Mouse (Mus musculus) heart, postnatal 0 days (tissue): ENCODE measurements around the gene Hdgf. TPM values are rescaled to one million over a fixed set of nuclear protein-coding genes. Genes with fewer than 3 reads are reported as not detected.
"Not testable (repeated sequence)": the region's sequence is repeated elsewhere in the genome, so short reads cannot be mapped to it uniquely, and the experiment has no call there.

Source experiments
- ATAC-seq: fragments of 200-750 bp; cut with Nextera tagmentation; 2 replicates; pipeline ENCODE4 v1.8.0; 2017; ENCODE audit warnings: low read depth, moderate number of reproducible peaks, moderate library complexity; ENCODE audit not compliant: insufficient read depth
- DNase-seq: peaks from one replicate; pipeline ENCODE4 v3.0.0-alpha.2; 2016; ENCODE audit warnings: low spot score
- H3K27ac ChIP-seq: fragments of 300-500 bp; sonication (generic); 2 replicates; pipeline ENCODE4 v1.5.1; 2014; ENCODE audit warnings: low read depth, mild to moderate bottlenecking
- H3K27me3 ChIP-seq: fragments of 300-500 bp; sonication (generic); 2 replicates; pipeline ENCODE4 v1.6.1; 2014; ENCODE audit warnings: low read length, mixed read lengths; ENCODE audit not compliant: control insufficient read depth, insufficient read depth
- H3K36me3 ChIP-seq: fragments of 300-500 bp; sonication (generic); replicated peaks from 2 replicates; pipeline ENCODE4 v1.6.1; 2014; ENCODE audit warnings: low read length, mixed read lengths; ENCODE audit not compliant: control insufficient read depth, insufficient read depth
- H3K4me1 ChIP-seq: fragments of 300-500 bp; sonication (generic); 2 replicates; pipeline ENCODE4 v1.6.1; 2014; ENCODE audit warnings: antibody characterized with exemption; ENCODE audit not compliant: control insufficient read depth, insufficient read depth
- H3K4me2 ChIP-seq: fragments of 300-500 bp; sonication (generic); 2 replicates; pipeline ENCODE4 v1.6.1; 2014; ENCODE audit warnings: low read depth, mild to moderate bottlenecking, low read length, moderate library complexity
- H3K4me3 ChIP-seq: fragments of 300-500 bp; sonication (generic); 2 replicates; pipeline ENCODE4 v1.5.1; 2014; ENCODE audit warnings: low read depth, low read length
- H3K9ac ChIP-seq: fragments of 300-500 bp; sonication (generic); replicated peaks from 2 replicates; pipeline ENCODE4 v1.6.1; 2014; ENCODE audit warnings: low read depth, low read length, mixed read lengths
- H3K9me3 ChIP-seq: fragments of 300-500 bp; sonication (generic); replicated peaks from 2 replicates; pipeline ENCODE4 v1.6.1; 2016; ENCODE audit warnings: low read length; ENCODE audit not compliant: control insufficient read depth
- CTCF ChIP-seq: IDR thresholded peaks from 2 replicates; pipeline ENCODE4 v1.5.1; 2016; ENCODE audit warnings: antibody characterized with exemption, control low read depth, low read depth
- EP300 ChIP-seq: IDR thresholded peaks from 2 replicates; pipeline ENCODE4 v1.6.1; 2016; ENCODE audit warnings: antibody characterized with exemption, low read depth
- WGBS: fragments of 180-500 bp; shearing (Covaris S2); extraction: QIAGEN DNeasy Blood & Tissue Kit; methylation state at CpG from one replicate; pipeline ENCODE4 v1.1.7; 2014; 5-methylcytosine and 5-hydroxymethylcytosine counted together
- polyA plus RNA-seq: library from polyadenylated mRNA; unstranded; fragments of >200 nt; fragmentation: Nextera tagmentation; extraction: Ambion mirVana; gene quantifications from 2 replicates; pipeline ENCODE4 v1.2.1, GENCODE M21; 2015
- total RNA-seq: library from RNA; depleted of rRNA; stranded (reverse); fragments of >200 nt; gene quantifications from 2 replicates; pipeline ENCODE4 v1.2.3, GENCODE M21; 2014; ENCODE audit warnings: low replicate concordance; rRNA removed

Hdgf gene
- total RNA-seq (62.1 and 79.7 TPM in 2 replicates), polyA plus RNA-seq (81.0 and 83.8 TPM in 2 replicates)

GRCm38 (mm10) chr3:87905880-87906485 is at the start of gene Hdgf:
Hdgf (plus strand) TSS chr3:87906321.
- H3K9me3 ChIP-seq: no peaks in the 10 kb centered on the region
- H3K36me3 ChIP-seq: no peaks in the 10 kb centered on the region
- ATAC-seq (peak; percentile 94), DNase-seq (peak; percentile 97)
- H3K27me3 ChIP-seq: no peaks in the 10 kb centered on the region
- peak within 1 kb of the TSS; percentile 96 for H3K4me3 ChIP-seq
- H3K4me1 ChIP-seq: peaks cover 31% of the 10 kb centered on the region
- peak within 1 kb of the TSS; percentile 78 for H3K4me2 ChIP-seq
- peak within 1 kb of the TSS; percentile 94 for H3K9ac ChIP-seq
- peak; percentile 48; the same call in 1 of the 2 replicates for TF ChIP-seq EP300
- peak; percentile 30 for TF ChIP-seq CTCF
- peak within 1 kb of the TSS; percentile 96 for H3K27ac ChIP-seq
- WGBS: under 1% methylated on average over 56 of the region's 57 CpGs

GRCm38 (mm10) chr3:87857666-87858065 is 48.5 kb upstream of the Hdgf start:
- TF ChIP-seq CTCF (no peak), EP300 (no peak)
- Histone ChIP-seq H3K4me3 (no peak overlapping the region), H3K4me2 (no peak overlapping the region), H3K27me3 (no peaks in the 10 kb centered on the region), H3K9me3 (no peaks in the 10 kb centered on the region), H3K36me3 (peaks cover 41% of the 10 kb centered on the region), H3K27ac (no peak overlapping the region), H3K9ac (no peak overlapping the region), H3K4me1 (no peaks in the 10 kb centered on the region)
- DNase-seq (no peak), ATAC-seq (no peak)
- 75% methylated on average over 8 of the region's 8 CpGs for WGBS

GRCm38 (mm10) chr3:87859813-87860212 is 46.3 kb upstream of the Hdgf start:
- peak; percentile 83 for TF ChIP-seq CTCF
- no peak for TF ChIP-seq EP300
- Histone ChIP-seq H3K9me3 (no peaks in the 10 kb centered on the region), H3K9ac (no peak overlapping the region), H3K36me3 (peaks cover 55% of the 10 kb centered on the region), H3K4me1 (no peaks in the 10 kb centered on the region), H3K27ac (no peak overlapping the region), H3K27me3 (no peaks in the 10 kb centered on the region), H3K4me2 (no peak overlapping the region), H3K4me3 (no peak overlapping the region)
- 23% methylated on average over 3 of the region's 3 CpGs for WGBS
- ATAC-seq: peak; percentile 27; the same call in 1 of the 2 replicates
- DNase-seq: peak; percentile 69

- H3K4me3 ChIP-seq, H3K27ac ChIP-seq, DNase-seq, H3K4me1 ChIP-seq, H3K9ac ChIP-seq, H3K9me3 ChIP-seq, H3K4me2 ChIP-seq, ATAC-seq, H3K27me3 ChIP-seq: not testable (repeated sequence)
- 87% methylated on average over 4 of the region's 4 CpGs for WGBS
- peaks cover 80% of the 10 kb centered on the region for H3K36me3 ChIP-seq
These were observed 42.0 kb upstream of the Hdgf start for GRCm38 (mm10) chr3:87864111-87864510.

- TF ChIP-seq CTCF (no peak), EP300 (no peak)
- 58% methylated on average over 4 of the region's 4 CpGs for WGBS
- Histone ChIP-seq H3K4me2 (no peak overlapping the region), H3K9ac (no peak overlapping the region), H3K36me3 (peaks cover 23% of the 10 kb centered on the region), H3K4me1 (peaks cover 7% of the 10 kb centered on the region), H3K27me3 (no peaks in the 10 kb centered on the region), H3K9me3 (no peaks in the 10 kb centered on the region), H3K4me3 (no peak overlapping the region), H3K27ac (no peak overlapping the region)
- ATAC-seq (peak; percentile 27; the same call in 1 of the 2 replicates), DNase-seq (no peak)
These were observed 28.4 kb upstream of the Hdgf start for GRCm38 (mm10) chr3:87877730-87878129.

GRCm38 (mm10) chr3:87884291-87884690 is 21.8 kb upstream of the Hdgf start:
- H3K27me3 ChIP-seq: no peaks in the 10 kb centered on the region
- H3K9me3 ChIP-seq: 0 out of 2 replicates have a peak, but pooled peaks cover 2% of the 10 kb centered on the region
- ATAC-seq (no peak), DNase-seq (no peak)
- H3K36me3 ChIP-seq: peaks cover 17% of the 10 kb centered on the region
- H3K27ac ChIP-seq: peak overlapping the region; percentile 91; the same call in 1 of the 2 replicates
- peak overlapping the region; percentile 90 for H3K4me3 ChIP-seq
- TF ChIP-seq CTCF: no peak
- no peak for TF ChIP-seq EP300
- peak overlapping the region; percentile 75 for H3K4me2 ChIP-seq
- WGBS: 0% methylated on average over 3 of the region's 3 CpGs
- peak overlapping the region; percentile 86 for H3K9ac ChIP-seq
- peaks cover 18% of the 10 kb centered on the region for H3K4me1 ChIP-seq
